Mouse (Mus musculus): ENCODE measurements at regions not wholly inside any gene's neighbourhood (a gene's known extent, or its start where the extent isn't known, plus 50 kb on each side); places are given as distances from the start of the nearest gene placed in this dataset.

- DNase-seq (ENCODE audit: extremely low read depth, low read depth) = no peak
Measured at GRCm38 (mm10) chr8:50387189-50387588, 1543.4 kb upstream of the Tenm3 start.

- DNase-seq (ENCODE audit: extremely low read depth, low read depth) = no peak
Measured at GRCm38 (mm10) chr8:50383697-50384096, 1539.9 kb upstream of the Tenm3 start.

- DNase-seq (ENCODE audit: extremely low read depth, low read depth) = no peak
Measured at GRCm38 (mm10) chr8:50379745-50380144, 1536.0 kb upstream of the Tenm3 start.

GRCm38 (mm10) chr8:50373790-50374189 lies 1530.0 kb upstream of the Tenm3 start:
- no peak for DNase-seq (ENCODE audit: extremely low read depth, low read depth)

GRCm38 (mm10) chr8:50326485-50326884 lies 1482.7 kb upstream of the Tenm3 start:
- DNase-seq (ENCODE audit: extremely low read depth, low read depth) = no peak

- no peak for DNase-seq (ENCODE audit: extremely low read depth, low read depth)
Measured at GRCm38 (mm10) chr8:50321356-50321963, 1477.7 kb upstream of the Tenm3 start.

- DNase-seq (ENCODE audit: extremely low read depth, low read depth) = no peak
Measured at GRCm38 (mm10) chr8:50316641-50317040, 1472.9 kb upstream of the Tenm3 start.

- no peak for DNase-seq (ENCODE audit: extremely low read depth, low read depth)
Measured at GRCm38 (mm10) chr8:50310308-50310707, 1466.6 kb upstream of the Tenm3 start.

- no peak for DNase-seq (ENCODE audit: extremely low read depth, low read depth)
Measured at GRCm38 (mm10) chr8:50300316-50300715, 1456.6 kb upstream of the Tenm3 start.

GRCm38 (mm10) chr8:50293501-50293900 lies 1449.8 kb upstream of the Tenm3 start:
- peak; percentile 81 for DNase-seq (ENCODE audit: extremely low read depth, low read depth)

- peak; percentile 30 for DNase-seq (ENCODE audit: extremely low read depth, low read depth)
Measured at GRCm38 (mm10) chr8:50292158-50292557, 1448.4 kb upstream of the Tenm3 start.

- DNase-seq (ENCODE audit: extremely low read depth, low read depth) = no peak
Measured at GRCm38 (mm10) chr8:50276346-50276745, 1432.6 kb upstream of the Tenm3 start.

GRCm38 (mm10) chr8:50264757-50265156 lies 1421.0 kb upstream of the Tenm3 start:
- no peak for DNase-seq (ENCODE audit: extremely low read depth, low read depth)
